Mouse (Mus musculus) gastrocnemius, postnatal 4 days (tissue): Measurements from ENCODE around the gene Pla1a. TPM values are rescaled to one million over a fixed set of nuclear protein-coding genes. Genes with fewer than 3 reads are reported as not detected.

Source experiments
- DNase-seq, 2 experiments: peaks; one replicate each; pipeline ENCODE4 v3.0.0; 2021 to 2022; ENCODE audit warnings: low spot score in 2 of 2, mixed read lengths in 2 of 2
- total RNA-seq, 2 experiments: library from RNA; stranded (reverse); gene quantifications; 2 replicates each; pipeline ENCODE4 v1.2.3; 2021

Gene Pla1a
- total RNA-seq, 2 experiments from 2014 or later: 1.5 to 2.0 TPM

- peak in 1 of 2 experiments; percentile 52 for DNase-seq
Measured at GRCm38 (mm10) chr16:38370633-38371374, 62.1 kb downstream of the Pla1a start.

DNA sequence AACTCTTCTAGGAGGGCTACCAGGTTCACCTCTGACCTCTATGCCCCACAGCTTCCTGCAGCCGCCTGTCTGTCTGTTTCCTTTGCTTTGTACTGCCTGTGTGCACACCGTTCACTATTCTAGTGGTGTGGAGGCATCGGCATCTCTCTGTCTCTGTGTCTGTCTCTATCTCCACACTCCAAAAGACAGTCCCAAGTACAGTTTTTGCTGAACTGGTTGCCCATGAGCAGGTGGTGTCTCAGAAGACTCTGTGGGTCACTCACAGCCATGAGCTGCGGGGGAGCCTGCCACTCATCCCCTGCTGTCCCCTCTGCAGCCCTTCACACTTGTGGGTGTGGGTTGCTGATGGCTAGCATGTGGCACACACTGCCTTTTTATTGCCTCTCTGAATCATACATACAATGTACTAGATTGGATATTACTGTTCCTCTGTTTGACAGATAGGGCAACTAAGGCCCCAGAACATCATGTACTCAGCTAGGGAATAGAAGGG, 62.9 kb downstream of the Pla1a start:
- no peak for DNase-seq

DNA sequence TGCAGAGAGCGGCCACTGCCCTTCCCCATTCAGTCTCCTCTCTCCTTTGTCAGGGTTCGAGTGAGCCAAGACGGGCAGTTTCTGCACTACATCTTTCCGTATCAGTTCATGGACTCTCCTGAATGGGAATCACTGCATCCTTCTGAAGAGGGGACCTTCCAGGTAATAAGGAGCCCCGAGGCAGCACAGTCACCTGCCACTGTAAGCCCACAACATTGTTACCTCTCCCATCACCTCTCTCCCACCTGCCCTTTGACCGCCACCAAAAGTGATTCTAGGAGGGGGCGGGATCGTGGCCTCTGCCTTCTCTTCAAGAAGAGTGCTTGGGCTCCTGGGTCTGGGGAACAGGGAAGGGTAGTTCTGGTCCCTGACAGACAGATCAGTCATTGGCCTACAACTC, 63.5 kb downstream of the Pla1a start:
- DNase-seq: no peak

DNA sequence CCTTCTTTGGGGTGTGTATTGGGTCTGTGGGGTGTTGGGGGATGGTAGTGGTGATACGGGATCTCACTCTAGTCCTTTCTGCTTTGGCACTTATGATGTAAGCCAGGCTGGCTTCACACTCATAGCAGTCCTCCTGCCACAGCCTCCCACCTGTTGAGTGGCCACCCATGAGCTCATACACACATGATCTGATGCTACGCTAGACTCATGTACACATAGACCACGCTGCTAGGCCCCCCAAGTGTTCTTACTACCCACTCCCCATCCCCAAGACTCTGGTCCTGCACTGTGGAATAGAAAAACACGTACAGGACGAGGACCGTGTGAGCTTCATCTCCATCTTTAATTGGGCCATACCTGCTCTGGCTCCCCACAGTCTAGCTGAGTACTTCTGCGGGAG, 63.9 kb downstream of the Pla1a start:
- DNase-seq: no peak

DNA sequence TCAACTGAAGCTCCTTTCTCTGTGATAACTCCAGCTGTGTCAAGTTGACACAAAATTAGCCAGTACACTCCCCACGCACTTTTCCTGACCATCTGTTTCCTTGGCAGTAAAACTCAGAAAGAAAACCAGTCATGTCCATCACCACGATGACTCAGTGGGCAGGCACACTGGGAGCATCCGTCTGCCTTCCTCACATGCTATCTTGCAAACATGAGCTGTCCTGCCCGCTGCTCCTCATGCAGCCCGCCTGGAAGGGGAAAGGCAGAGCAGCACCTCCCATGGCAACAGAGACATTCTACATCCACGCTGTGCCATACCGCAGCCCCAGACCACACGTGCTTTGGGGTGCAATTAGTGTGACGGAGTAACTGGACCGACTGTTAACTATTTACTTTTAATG, 64.6 kb downstream of the Pla1a start:
- no peak for DNase-seq

- DNase-seq: no peak
Measured at GRCm38 (mm10) chr16:38366231-38366630, 66.7 kb downstream of the Pla1a start.

- no peak for DNase-seq
Measured at GRCm38 (mm10) chr16:38365390-38365789, 67.6 kb downstream of the Pla1a start.

DNA sequence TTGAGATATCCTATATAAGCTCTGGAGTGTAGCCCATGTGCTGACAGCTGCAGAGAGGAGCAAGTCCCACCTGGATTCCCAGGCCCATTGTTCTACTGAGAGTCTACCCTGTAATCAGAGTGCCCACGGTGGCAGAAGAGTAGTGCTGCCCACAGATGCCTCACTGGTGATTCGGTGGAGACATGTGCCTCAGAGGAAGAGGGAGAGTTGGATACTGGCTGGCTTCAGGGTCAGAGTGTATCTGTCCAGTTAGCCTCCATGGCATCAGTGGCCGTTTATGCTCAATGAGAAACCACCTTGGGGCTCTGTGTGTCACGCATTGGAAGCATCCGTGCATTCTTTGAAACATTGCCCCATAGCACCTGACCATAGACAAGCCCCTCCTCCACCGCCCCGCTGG, 69.3 kb downstream of the Pla1a start:
- DNase-seq: no peak

GRCm38 (mm10) chr16:38363256-38363595, 69.7 kb downstream of the Pla1a start:
- no peak for DNase-seq

DNA sequence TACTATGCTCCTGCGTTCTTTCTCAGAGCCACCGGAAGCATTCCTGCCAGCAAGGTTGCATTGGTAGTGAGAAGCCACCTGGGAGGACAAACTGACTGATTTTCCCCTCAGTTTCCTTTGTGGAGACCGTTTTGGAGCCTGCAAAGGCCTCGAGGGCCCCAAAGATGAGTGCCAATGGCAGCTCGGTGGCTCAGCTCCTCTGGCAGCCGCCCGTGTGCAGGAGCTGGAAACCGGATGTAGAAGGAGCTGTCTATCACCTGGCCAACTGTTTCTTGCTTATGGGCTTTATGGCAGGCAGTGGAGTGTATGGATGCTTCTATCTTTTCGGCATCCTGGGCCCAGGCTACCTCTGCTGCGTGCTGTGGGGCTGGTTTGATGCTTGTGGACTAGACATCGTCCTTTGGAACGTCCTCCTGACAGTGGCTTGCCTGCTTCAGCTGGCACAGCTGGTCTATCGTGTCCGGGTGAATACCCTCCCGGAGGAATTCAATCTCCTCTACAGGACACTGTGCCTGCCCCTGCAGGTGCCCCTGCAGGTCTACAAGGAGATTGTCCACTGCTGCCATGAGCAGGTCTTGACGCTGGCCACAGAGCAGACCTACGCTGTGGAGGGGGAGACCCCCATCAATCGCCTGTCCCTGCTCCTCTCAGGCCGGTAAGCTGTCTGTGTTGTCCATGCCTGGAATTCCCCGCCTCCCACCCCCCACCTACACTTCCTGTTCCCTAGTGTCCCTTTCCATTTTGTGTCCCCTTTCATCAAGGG, 70.3 kb downstream of the Pla1a start:
- DNase-seq: no peak

- DNase-seq: no peak
Measured at GRCm38 (mm10) chr16:38361933-38362332, 71.0 kb downstream of the Pla1a start, which contains the start of gene Popdc2. Gene Popdc2 (plus strand): TSS chr16:38362209.

- DNase-seq: no peak
Measured at GRCm38 (mm10) chr16:38360317-38360716, 72.6 kb downstream of the Pla1a start.

DNA sequence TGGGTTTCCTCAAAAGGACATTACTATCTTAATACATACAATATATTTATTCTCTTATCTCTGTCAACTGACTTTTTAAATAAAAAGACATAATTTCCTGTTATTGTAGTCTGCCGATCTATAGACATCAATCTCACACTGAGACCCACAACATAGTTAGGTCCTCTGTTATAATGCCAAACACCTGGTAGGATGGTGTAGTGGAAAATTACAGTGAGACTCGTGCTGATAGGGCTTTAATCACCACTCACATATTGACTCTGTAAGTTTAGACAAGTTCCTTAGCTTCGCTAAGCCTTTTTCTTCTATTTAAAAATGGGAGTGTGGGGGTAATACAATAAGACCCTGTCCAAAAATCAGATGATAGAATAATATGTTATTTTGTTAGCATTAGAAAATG, 73.1 kb downstream of the Pla1a start:
- DNase-seq: no peak

- no peak for DNase-seq
Measured at GRCm38 (mm10) chr16:38359241-38359640, 73.7 kb downstream of the Pla1a start.

GRCm38 (mm10) chr16:38358256-38358812, 74.6 kb downstream of the Pla1a start:
- DNase-seq: no peak

DNA sequence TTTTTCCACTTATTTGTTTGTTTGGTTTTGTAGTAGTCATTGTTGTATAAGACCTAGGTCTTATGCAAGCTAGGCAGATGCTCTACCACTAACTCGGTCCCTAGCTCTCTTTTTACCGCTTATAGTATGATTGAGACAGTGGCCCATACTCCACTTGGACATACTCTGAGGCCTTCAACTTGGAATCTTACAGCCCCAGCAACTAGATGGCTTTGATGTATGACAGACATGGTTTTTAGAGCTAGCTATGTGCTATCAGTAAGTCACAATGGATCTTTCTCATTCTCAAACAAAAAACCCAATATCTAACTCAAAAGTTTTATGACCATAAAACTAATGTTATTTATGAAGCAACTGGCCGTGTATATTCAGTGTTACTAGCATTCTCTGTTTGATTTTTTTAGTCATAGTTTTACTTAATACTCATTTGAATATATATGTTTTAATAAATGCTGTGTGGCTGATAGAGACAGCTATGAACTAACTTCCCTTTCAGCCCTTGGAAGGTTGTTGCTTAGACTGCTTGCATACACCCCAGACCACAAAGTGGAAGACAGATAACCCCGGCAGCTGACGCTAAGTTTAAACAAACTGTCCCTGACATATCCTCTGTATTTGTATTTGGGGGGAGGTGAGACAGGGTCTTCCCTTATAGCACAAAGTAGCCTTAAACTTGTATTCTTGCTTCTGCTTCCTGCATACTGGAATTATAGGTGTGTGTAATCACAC, 78.6 kb downstream of the Pla1a start:
- no peak for DNase-seq

GRCm38 (mm10) chr16:38353642-38354041, 79.3 kb downstream of the Pla1a start:
- DNase-seq: no peak

GRCm38 (mm10) chr16:38352851-38353250, 80.1 kb downstream of the Pla1a start:
- DNase-seq: no peak

GRCm38 (mm10) chr16:38352031-38352430, 80.9 kb downstream of the Pla1a start:
- DNase-seq: no peak

- no peak for DNase-seq
Measured at GRCm38 (mm10) chr16:38350939-38351338, 82.0 kb downstream of the Pla1a start.

- no peak for DNase-seq
Measured at GRCm38 (mm10) chr16:38350361-38350855, 82.5 kb downstream of the Pla1a start.
